Mouse (Mus musculus) kidney, embryonic 14.5 days (tissue): ENCODE data around the gene Plxna4. TPM values are rescaled to one million over a fixed set of nuclear protein-coding genes. Genes with fewer than 3 reads are reported as not detected.

Experiments
- ATAC-seq: fragments of 200-750 bp; cut with Nextera tagmentation; 2 replicates; pipeline ENCODE4 v1.8.0; 2017; ENCODE audit warnings: moderate number of reproducible peaks, mild to moderate bottlenecking, moderate TSS enrichment, moderate library complexity; ENCODE audit not compliant: low FRiP score, low TSS enrichment
- H3K27ac ChIP-seq: fragments of 300-500 bp; sonication (generic); 2 replicates; pipeline ENCODE4 v1.5.1; 2014; ENCODE audit warnings: low read depth, mild to moderate bottlenecking, low read length, moderate library complexity, mixed read lengths
- H3K27me3 ChIP-seq: fragments of 300-500 bp; sonication (generic); 2 replicates; pipeline ENCODE4 v1.6.1; 2014; ENCODE audit warnings: mild to moderate bottlenecking, low read length; ENCODE audit not compliant: control insufficient read depth, insufficient read depth
- H3K36me3 ChIP-seq: fragments of 300-500 bp; sonication (generic); 2 replicates; pipeline ENCODE4 v1.6.1; 2014; ENCODE audit warnings: low read length, mixed read lengths; ENCODE audit not compliant: control insufficient read depth, insufficient read depth
- H3K4me1 ChIP-seq: fragments of 300-500 bp; sonication (generic); 2 replicates; pipeline ENCODE4 v1.6.1; 2014; ENCODE audit warnings: low read length, mixed read lengths; ENCODE audit not compliant: control insufficient read depth, insufficient read depth
- H3K4me2 ChIP-seq: fragments of 300-500 bp; sonication (generic); replicated peaks from 2 replicates; pipeline ENCODE4 v1.6.1; 2014; ENCODE audit warnings: low read depth, mild to moderate bottlenecking, low read length
- H3K4me3 ChIP-seq: fragments of 300-500 bp; sonication (generic); 2 replicates; pipeline ENCODE4 v1.5.1; 2014; ENCODE audit warnings: mild to moderate bottlenecking, low read length
- H3K9ac ChIP-seq: fragments of 300-500 bp; sonication (generic); 2 replicates; pipeline ENCODE4 v1.6.1; 2014; ENCODE audit warnings: low read depth, mild to moderate bottlenecking, low read length, moderate library complexity
- H3K9me3 ChIP-seq: fragments of 300-500 bp; sonication (generic); 2 replicates; pipeline ENCODE4 v1.6.1; 2016; ENCODE audit warnings: low read length; ENCODE audit not compliant: control insufficient read depth
- WGBS: fragments of 180-500 bp; shearing (Covaris S2); extraction: QIAGEN DNeasy Blood & Tissue Kit; methylation state at CpG from one replicate; pipeline ENCODE4 v1.1.7; 2014; 5-methylcytosine and 5-hydroxymethylcytosine counted together
- polyA plus RNA-seq: library from polyadenylated mRNA; unstranded; fragments of >200 nt; fragmentation: Nextera tagmentation; extraction: Ambion mirVana; gene quantifications from 2 replicates; pipeline ENCODE4 v1.2.1, GENCODE M21; 2014

The Plxna4 gene
- polyA plus RNA-seq, 1 experiment from 2014 or later: 1.2 TPM

- no peak overlapping the region for H3K4me2 ChIP-seq
- 36% methylated on average over 13 of the region's 13 CpGs for WGBS
- H3K36me3 ChIP-seq: no peaks in the 10 kb centered on the region
- no peak overlapping the region for H3K9ac ChIP-seq
- peaks cover 8% of the 10 kb centered on the region for H3K4me1 ChIP-seq
- H3K9me3 ChIP-seq: no peaks in the 10 kb centered on the region
- ATAC-seq: peak; percentile 58; the same call in 1 of the 2 replicates
- no peak overlapping the region for H3K4me3 ChIP-seq
- peaks cover 44% of the 10 kb centered on the region for H3K27me3 ChIP-seq
- H3K27ac ChIP-seq: no peak overlapping the region
Measured at GRCm38 (mm10) chr6:32590979-32591758, 3.2 kb upstream of the Plxna4 start.

- Histone ChIP-seq H3K27me3 (peaks cover 57% of the 10 kb centered on the region), H3K27ac (no peak overlapping the region), H3K4me2 (no peak overlapping the region), H3K9ac (no peak overlapping the region), H3K9me3 (no peaks in the 10 kb centered on the region), H3K36me3 (no peaks in the 10 kb centered on the region), H3K4me1 (peaks cover 9% of the 10 kb centered on the region), H3K4me3 (no peak overlapping the region)
- WGBS: 75% methylated on average over 4 of the region's 4 CpGs
- ATAC-seq: no peak
Measured at GRCm38 (mm10) chr6:32589632-32590031, 1.6 kb upstream of the Plxna4 start.

- peak overlapping the region; percentile 70 for H3K9ac ChIP-seq
- no peaks in the 10 kb centered on the region for H3K9me3 ChIP-seq
- under 1% methylated on average over 66 of the region's 82 CpGs for WGBS
- H3K27me3 ChIP-seq: peaks cover 76% of the 10 kb centered on the region
- H3K4me1 ChIP-seq: peaks cover 9% of the 10 kb centered on the region
- peak overlapping the region; percentile 100 for H3K4me2 ChIP-seq
- no peaks in the 10 kb centered on the region for H3K36me3 ChIP-seq
- peak overlapping the region; percentile 72 for H3K4me3 ChIP-seq
- no peak overlapping the region for H3K27ac ChIP-seq
- peak; percentile 4; the same call in 1 of the 2 replicates for ATAC-seq
Measured at GRCm38 (mm10) chr6:32587136-32588009, 619 bp downstream of the Plxna4 start.

- H3K4me1 ChIP-seq: peaks cover 9% of the 10 kb centered on the region
- no peak for ATAC-seq
- 3% methylated on average over 13 of the region's 13 CpGs for WGBS
- peaks cover 71% of the 10 kb centered on the region for H3K27me3 ChIP-seq
- H3K9ac ChIP-seq: peak overlapping the region; percentile 70; the same call in 1 of the 2 replicates
- no peak overlapping the region for H3K27ac ChIP-seq
- peak overlapping the region; percentile 100 for H3K4me2 ChIP-seq
- no peaks in the 10 kb centered on the region for H3K36me3 ChIP-seq
- H3K9me3 ChIP-seq: no peaks in the 10 kb centered on the region
- peak overlapping the region; percentile 72 for H3K4me3 ChIP-seq
Measured at GRCm38 (mm10) chr6:32586821-32587135, 1.2 kb downstream of the Plxna4 start.

GRCm38 (mm10) chr6:32586390-32586789 lies 1.6 kb downstream of the Plxna4 start:
- H3K9ac ChIP-seq: peak overlapping the region; percentile 70; the same call in 1 of the 2 replicates
- no peak for ATAC-seq
- peak overlapping the region; percentile 100 for H3K4me2 ChIP-seq
- WGBS: under 1% methylated on average over 13 of the region's 13 CpGs
- no peaks in the 10 kb centered on the region for H3K9me3 ChIP-seq
- H3K27ac ChIP-seq: no peak overlapping the region
- H3K36me3 ChIP-seq: no peaks in the 10 kb centered on the region
- peaks cover 71% of the 10 kb centered on the region for H3K27me3 ChIP-seq
- peaks cover 9% of the 10 kb centered on the region for H3K4me1 ChIP-seq
- peak overlapping the region; percentile 72 for H3K4me3 ChIP-seq

GRCm38 (mm10) chr6:32585211-32585610 lies 2.8 kb downstream of the Plxna4 start:
- no peak for ATAC-seq
- 37% methylated on average over 3 of the region's 3 CpGs for WGBS
- no peaks in the 10 kb centered on the region for H3K36me3 ChIP-seq
- no peak overlapping the region for H3K9ac ChIP-seq
- no peak overlapping the region for H3K4me3 ChIP-seq
- no peaks in the 10 kb centered on the region for H3K9me3 ChIP-seq
- peaks cover 9% of the 10 kb centered on the region for H3K4me1 ChIP-seq
- peaks cover 63% of the 10 kb centered on the region for H3K27me3 ChIP-seq
- no peak overlapping the region; the same call in 1 of the 2 replicates for H3K4me2 ChIP-seq
- H3K27ac ChIP-seq: no peak overlapping the region

GRCm38 (mm10) chr6:32584243-32584880 lies 3.6 kb downstream of the Plxna4 start:
- no peak for ATAC-seq
- H3K27me3 ChIP-seq: peaks cover 55% of the 10 kb centered on the region
- H3K36me3 ChIP-seq: no peaks in the 10 kb centered on the region
- H3K9me3 ChIP-seq: no peaks in the 10 kb centered on the region
- no peak overlapping the region; the same call in 1 of the 2 replicates for H3K4me2 ChIP-seq
- peaks cover 9% of the 10 kb centered on the region for H3K4me1 ChIP-seq
- H3K4me3 ChIP-seq: no peak overlapping the region
- H3K9ac ChIP-seq: no peak overlapping the region
- H3K27ac ChIP-seq: no peak overlapping the region
- WGBS: 29% methylated on average over 5 of the region's 5 CpGs

GRCm38 (mm10) chr6:32583582-32583981 lies 4.4 kb downstream of the Plxna4 start:
- H3K4me1 ChIP-seq: peaks cover 9% of the 10 kb centered on the region
- no peak overlapping the region for H3K4me2 ChIP-seq
- peaks cover 48% of the 10 kb centered on the region for H3K27me3 ChIP-seq
- no peak overlapping the region for H3K27ac ChIP-seq
- no peak for ATAC-seq
- WGBS: 3% methylated on average over 3 of the region's 3 CpGs
- no peak overlapping the region for H3K4me3 ChIP-seq
- H3K36me3 ChIP-seq: no peaks in the 10 kb centered on the region
- H3K9ac ChIP-seq: no peak overlapping the region
- no peaks in the 10 kb centered on the region for H3K9me3 ChIP-seq
